Mouse (Mus musculus): ENCODE data around the gene Plp1.
A peak's percentile ranks its signal among the peaks of the same experiment; 100 is the strongest.

Gene Plp1

DNA sequence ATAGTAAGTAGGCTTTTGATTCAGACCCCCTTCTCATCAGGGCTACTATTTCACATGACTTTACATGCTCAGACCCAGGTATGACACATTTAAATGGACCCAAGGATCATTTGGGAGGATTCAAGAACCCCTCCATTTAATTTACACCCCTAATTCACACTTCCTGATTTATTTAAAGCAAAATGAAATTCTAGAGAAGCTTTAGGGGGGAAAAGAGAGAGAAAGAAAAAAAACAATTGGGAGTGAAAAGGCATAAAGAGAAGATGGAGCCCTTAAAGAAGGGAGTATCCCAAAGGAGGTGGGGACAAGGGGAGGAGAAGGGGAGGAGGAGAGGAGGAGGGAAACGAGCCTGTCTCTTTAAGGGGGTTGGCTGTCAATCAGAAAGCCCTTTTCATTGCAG is at the start of gene Plp1:
Gene Plp1, plus strand, starts transcription at position 301 of the 400 bp plus-strand sequence.
- DNase-seq, result no peak

DNA sequence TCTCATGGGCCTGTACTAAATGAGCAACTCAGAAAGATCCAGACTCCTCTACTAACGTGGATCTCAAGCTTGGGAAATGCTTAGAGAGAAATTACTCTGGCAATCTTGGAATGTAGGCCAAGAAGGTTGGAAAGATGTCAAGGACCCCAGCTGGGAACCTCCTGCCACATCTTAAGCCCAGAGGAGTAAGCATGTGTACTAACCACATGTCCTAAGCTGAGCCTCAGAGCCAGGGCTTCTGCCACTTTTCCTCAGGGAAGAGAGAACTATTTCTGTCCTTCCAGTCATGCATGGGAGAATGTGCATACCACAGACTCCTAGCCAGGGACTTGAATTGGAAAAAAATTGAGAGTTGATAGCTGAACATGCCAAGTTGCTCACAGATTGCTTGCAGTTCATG is 49.4 kb upstream of the Plp1 start:
- no peak for DNase-seq

DNA sequence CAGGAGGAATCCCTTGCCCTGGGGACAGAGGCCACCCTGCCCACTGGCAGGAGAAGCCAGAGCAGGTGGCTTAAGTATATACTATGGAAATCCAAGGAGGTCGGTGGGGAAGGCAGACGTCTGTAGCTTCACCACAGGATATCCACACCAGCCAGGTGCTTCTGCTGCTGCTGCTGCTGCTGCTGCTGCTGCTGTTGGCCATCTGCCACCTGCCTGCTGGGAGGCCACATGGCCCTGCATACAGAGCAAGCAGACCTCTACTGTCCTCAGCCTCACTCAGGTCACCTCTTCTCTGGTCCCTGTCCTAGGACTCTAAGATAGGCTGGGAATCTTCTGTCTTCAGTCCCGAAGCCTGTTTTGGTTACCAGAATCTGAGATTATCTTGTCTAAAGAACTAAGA is 44.4 kb upstream of the Plp1 start:
- no peak for DNase-seq

DNA sequence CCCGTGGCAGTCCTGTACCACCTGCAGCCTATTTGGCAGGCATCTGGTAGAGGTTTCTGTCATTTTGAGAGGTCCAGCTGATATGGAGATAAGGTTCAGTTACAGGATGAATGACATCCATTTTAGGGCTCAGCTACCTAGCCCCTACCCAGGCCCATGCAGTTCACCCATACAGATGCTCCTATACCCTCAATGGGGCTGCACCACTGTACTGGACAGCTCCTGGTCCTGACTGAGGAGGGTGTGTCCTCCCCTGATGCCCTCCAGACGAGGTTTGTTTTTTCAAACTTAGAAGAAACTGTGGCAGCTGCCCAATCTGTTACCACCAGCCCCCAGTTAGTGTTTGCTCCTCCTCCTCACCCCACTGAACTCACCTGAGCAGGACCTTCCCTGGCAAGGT is 43.2 kb upstream of the Plp1 start:
- DNase-seq, result no peak

DNA sequence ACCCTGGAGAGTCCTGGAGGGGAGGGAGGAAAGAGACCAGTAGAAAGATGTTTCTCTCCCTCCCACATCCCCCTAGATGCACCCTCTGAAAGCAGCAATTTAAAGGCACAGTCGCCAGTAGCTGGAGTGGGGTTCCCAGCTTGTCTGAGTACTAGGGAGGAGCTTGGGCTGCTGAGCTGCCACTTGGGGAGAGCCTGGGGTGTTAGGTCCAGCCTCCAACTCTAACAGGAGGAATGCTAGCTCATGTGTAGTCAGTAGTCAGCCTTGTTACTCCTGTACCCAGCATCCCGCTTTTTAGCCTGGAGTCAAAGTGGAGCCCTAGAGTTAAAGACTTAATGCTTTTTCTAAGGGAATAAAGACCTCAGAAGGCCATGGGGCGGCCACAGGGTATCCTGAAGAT is 42.4 kb upstream of the Plp1 start, which contains the start of gene Glra4:
Gene Glra4, minus strand, starts transcription at position 101 of the 400 bp plus-strand sequence.
- no peak for DNase-seq

- DNase-seq, result no peak
These were observed 33.0 kb upstream of the Plp1 start for GRCm38 (mm10) chrX:136789446-136789845.

DNA sequence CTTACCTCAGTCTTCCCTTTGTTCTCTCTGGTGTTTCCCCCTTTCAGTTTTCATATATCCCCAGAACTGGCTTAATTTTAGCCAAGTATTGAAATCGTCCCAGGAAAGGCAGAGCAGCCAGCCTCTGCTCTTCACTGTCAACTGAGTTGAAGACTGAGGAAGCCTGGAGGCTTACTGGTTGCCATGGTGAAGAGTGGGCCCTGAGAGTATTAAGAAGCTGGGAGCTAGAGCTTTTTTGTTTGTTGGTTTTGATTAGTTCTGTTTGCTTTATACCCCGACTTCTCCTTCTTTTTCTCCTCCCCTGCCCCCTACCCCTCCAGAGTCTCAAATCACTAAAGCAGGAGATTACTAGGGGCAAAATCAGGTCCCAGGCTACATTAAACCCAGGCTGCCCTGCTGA is 25.2 kb upstream of the Plp1 start:
- no peak for DNase-seq

DNA sequence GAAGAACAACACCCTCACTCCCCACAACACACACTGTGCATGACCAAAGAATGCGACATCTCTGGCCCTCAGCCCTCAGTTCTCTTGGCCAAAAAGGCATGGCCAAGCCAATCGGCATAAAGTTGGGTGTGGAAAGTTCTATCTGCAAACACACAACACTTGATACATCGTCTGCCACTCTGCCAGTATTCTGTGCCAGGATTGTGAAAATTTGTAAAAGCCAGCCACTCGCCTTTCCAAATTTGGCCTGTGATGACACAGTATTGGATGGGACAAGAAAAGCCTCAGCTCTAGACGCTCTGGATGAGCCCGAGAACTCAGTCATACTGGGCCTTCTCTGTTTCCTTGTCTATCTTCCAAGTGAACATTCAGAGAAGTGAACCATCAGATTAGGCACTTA is 2.7 kb upstream of the Plp1 start:
- no peak for DNase-seq

DNA sequence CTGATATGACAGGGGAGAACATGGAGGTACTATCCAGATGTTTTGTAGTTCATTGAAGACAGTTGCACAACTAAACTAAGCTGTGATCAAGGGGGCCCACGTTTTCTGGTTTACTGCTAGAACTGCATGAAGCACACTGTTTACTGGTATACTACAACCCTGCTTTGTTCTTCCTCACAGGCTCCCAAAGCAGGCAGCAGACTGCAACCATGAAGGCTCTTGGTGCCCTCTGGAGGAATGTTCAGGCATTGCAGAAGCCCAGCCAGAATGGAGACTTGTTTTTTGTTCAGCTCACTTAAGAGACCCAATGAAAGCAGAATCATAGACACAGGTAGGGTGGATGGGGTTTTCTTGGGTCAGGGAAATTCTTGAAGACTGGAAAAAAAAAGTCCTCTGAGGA is 2.2 kb upstream of the Plp1 start:
- peak; percentile 49 to 50 for DNase-seq

DNA sequence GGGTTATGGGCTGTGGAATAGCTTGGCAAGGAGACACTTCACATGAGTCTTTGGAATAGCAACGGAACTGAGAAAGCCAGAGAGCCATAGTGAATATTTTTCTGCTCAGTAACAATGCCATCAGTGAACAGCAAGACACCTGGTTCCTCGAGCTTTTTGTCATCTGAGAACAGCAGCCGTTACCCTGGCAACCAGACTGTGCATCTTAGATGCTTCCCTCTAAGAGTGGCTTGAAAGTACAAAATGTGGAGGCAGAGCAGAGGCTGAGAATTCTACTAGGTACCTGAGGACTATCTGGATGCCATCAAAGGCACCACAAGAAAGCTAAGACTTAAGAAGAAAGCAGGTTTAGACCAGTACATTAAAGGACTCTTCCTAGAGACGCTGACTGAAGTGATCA is 2.5 kb downstream of the Plp1 start:
- no peak for DNase-seq

DNA sequence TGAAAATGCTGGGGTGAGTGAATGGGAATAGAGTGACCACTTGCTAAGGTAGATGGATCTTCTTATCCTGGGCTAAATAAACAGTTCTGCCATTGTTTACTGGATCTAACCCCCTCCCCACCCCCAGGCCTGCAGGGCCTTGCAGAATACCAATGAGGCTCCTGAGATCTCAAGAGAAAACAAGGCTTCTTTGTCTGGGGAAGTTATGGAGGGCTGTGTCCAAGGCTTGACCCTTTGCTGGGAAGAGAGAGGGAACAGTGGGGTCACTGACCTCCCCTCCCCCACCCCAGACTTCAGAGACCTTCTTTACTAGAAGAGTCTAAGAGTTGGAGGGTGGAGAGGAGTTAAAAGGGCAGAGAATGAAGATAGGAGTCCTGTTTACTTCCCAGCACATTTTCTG is 6.1 kb downstream of the Plp1 start:
- DNase-seq, result no peak

GRCm38 (mm10) chrX:136850300-136850699 is 27.8 kb downstream of the Plp1 start:
- DNase-seq, result no peak

GRCm38 (mm10) chrX:136868061-136869040 is 45.9 kb downstream of the Plp1 start, which contains the start of gene Rab9b:
Gene Rab9b, minus strand, starts transcription at chrX:136868755.
- DNase-seq, result peak in 1 of 2 experiments; percentile 3

Measured in thymus, postnatal 36 days (tissue).